ENCODE assay signal across 10 mouse cellular contexts in genomic region chr9:59071220-59071977, GRCm38 (mm10). TPM values are rescaled to one million over a fixed set of nuclear protein-coding genes. Genes with fewer than 3 reads are reported as not detected.
DNase-seq lines count a peak whose midpoint lies in the region; ATAC-seq lines count a peak whose summit lies in the region.
"Had no signal": no experiment of that assay in that cellular context is flagged by ENCODE, and none has a peak within 500 bp of the region (broad histone marks: within the 10 kb centered on the region; RNA-seq: fewer than 3 reads in every experiment).

No protein-coding gene starts in this region.

- H3K27ac ChIP-seq in hindbrain, embryonic 12.5 days = peak overlapping the region; percentile 32; the same call in 1 of the 2 replicates
- no peak overlapping the region for H3K27ac ChIP-seq in hindbrain, embryonic 11.5 days (ENCODE audit: low read depth, low read length)
- peak overlapping the region; percentile 66 for H3K27ac ChIP-seq in heart, embryonic 13.5 days (replicated peaks)
- peak overlapping the region; percentile 84 for H3K27ac ChIP-seq in midbrain, embryonic 16.5 days (ENCODE audit: low read length)

- peaks cover 3% of the 10 kb centered on the region; the same call in 1 of the 2 replicates for H3K27me3 ChIP-seq in hindbrain, embryonic 12.5 days
- H3K27me3 ChIP-seq in hindbrain, embryonic 11.5 days (ENCODE audit: control insufficient read depth, insufficient read depth, low read length) = no peaks in the 10 kb centered on the region
- no peaks in the 10 kb centered on the region for H3K27me3 ChIP-seq in heart, embryonic 13.5 days (replicated peaks)
- H3K27me3 ChIP-seq in midbrain, embryonic 16.5 days (ENCODE audit: control insufficient read depth, insufficient read depth, low read depth, low read length) = no peaks in the 10 kb centered on the region

- no peaks in the 10 kb centered on the region for H3K9me3 ChIP-seq in hindbrain, embryonic 12.5 days (replicated peaks)
- H3K9me3 ChIP-seq in hindbrain, embryonic 11.5 days (ENCODE audit: control insufficient read depth, low read length) = no peaks in the 10 kb centered on the region
- no peaks in the 10 kb centered on the region for H3K9me3 ChIP-seq in heart, embryonic 13.5 days
- H3K9me3 ChIP-seq in midbrain, embryonic 16.5 days (replicated peaks; ENCODE audit: control insufficient read depth, low read length, poor library complexity, severe bottlenecking) = no peaks in the 10 kb centered on the region

- no peaks in the 10 kb centered on the region for H3K36me3 ChIP-seq in hindbrain, embryonic 12.5 days
- no peaks in the 10 kb centered on the region for H3K36me3 ChIP-seq in hindbrain, embryonic 11.5 days (ENCODE audit: control insufficient read depth, insufficient read depth, low read length)
- H3K36me3 ChIP-seq in heart, embryonic 13.5 days = no peaks in the 10 kb centered on the region
- H3K36me3 ChIP-seq in midbrain, embryonic 16.5 days (ENCODE audit: control insufficient read depth, insufficient read depth, low read length) = no peaks in the 10 kb centered on the region

- H3K4me1 ChIP-seq in hindbrain, embryonic 12.5 days = peaks cover 30% of the 10 kb centered on the region
- H3K4me1 ChIP-seq in hindbrain, embryonic 11.5 days (replicated peaks; ENCODE audit: control insufficient read depth, insufficient read depth, low read length) = peaks cover 7% of the 10 kb centered on the region; the same call in 1 of the 2 replicates
- peaks cover 39% of the 10 kb centered on the region for H3K4me1 ChIP-seq in heart, embryonic 13.5 days
- peaks cover 35% of the 10 kb centered on the region for H3K4me1 ChIP-seq in midbrain, embryonic 16.5 days (ENCODE audit: control insufficient read depth, insufficient read depth, low read length)

- no peak overlapping the region for H3K9ac ChIP-seq in hindbrain, embryonic 12.5 days
- H3K9ac ChIP-seq in hindbrain, embryonic 11.5 days (ENCODE audit: low read depth, low read length) = no peak overlapping the region
- no peak overlapping the region for H3K9ac ChIP-seq in heart, embryonic 13.5 days
- no peak overlapping the region for H3K9ac ChIP-seq in midbrain, embryonic 16.5 days (ENCODE audit: low read depth, low read length)

- no peak for ATAC-seq in hindbrain, embryonic 12.5 days (ENCODE audit: low FRiP score)
- ATAC-seq in hindbrain, embryonic 11.5 days (ENCODE audit: low FRiP score) = no peak
- no peak for ATAC-seq in heart, embryonic 13.5 days (ENCODE audit: extremely low read depth, insufficient number of reproducible peaks, low FRiP score, low TSS enrichment)
- no peak for ATAC-seq in midbrain, embryonic 16.5 days

- no peak overlapping the region for H3K4me3 ChIP-seq in hindbrain, embryonic 12.5 days
- H3K4me3 ChIP-seq in hindbrain, embryonic 11.5 days (ENCODE audit: low read depth, low read length) = no peak overlapping the region
- no peak overlapping the region for H3K4me3 ChIP-seq in heart, embryonic 13.5 days
- no peak overlapping the region for H3K4me3 ChIP-seq in midbrain, embryonic 16.5 days (ENCODE audit: low read depth, low read length)

- H3K4me2 ChIP-seq in hindbrain, embryonic 12.5 days (replicated peaks) = peak overlapping the region; percentile 50
- H3K4me2 ChIP-seq in hindbrain, embryonic 11.5 days (replicated peaks; ENCODE audit: low read depth, low read length) = no peak overlapping the region
- no peak overlapping the region for H3K4me2 ChIP-seq in heart, embryonic 13.5 days
- peak overlapping the region; percentile 49 for H3K4me2 ChIP-seq in midbrain, embryonic 16.5 days (ENCODE audit: low read length)

- DNase-seq in hindbrain, embryonic 11.5 days (ENCODE audit: low spot score) = no peak
- peak; percentile 40 to 48 for DNase-seq in adrenal gland, postnatal 36 days
- DNase-seq in thymus, postnatal 14 days = no peak
- no peak for DNase-seq in layer of hippocampus, adult 9-10 months (ENCODE audit: low spot score)
- DNase-seq in layer of hippocampus, postnatal 14 days (ENCODE audit: low spot score in 2 of 2) = no peak
- DNase-seq: cerebellum, adult 11-12 months; thymus, adult 18-20 months had no signal

- WGBS in hindbrain, embryonic 12.5 days = 57% methylated on average over 7 of the region's 7 CpGs
- WGBS in hindbrain, embryonic 11.5 days = 65% methylated on average over 7 of the region's 7 CpGs
- 44% methylated on average over 7 of the region's 7 CpGs for WGBS in heart, embryonic 13.5 days
- 54% methylated on average over 7 of the region's 7 CpGs for WGBS in midbrain, embryonic 16.5 days

RNA-seq across cellular contexts. Expression of gene Neo1, which starts 35.2 kb away (rescaled TPM):
- 62.7 and 66.0 TPM in 2 replicates for polyA plus RNA-seq in hindbrain, embryonic 12.5 days (2016; fragmentation: Nextera tagmentation; extraction: Ambion mirVana)
- polyA plus RNA-seq in hindbrain, embryonic 11.5 days (2014; fragmentation: Nextera tagmentation; extraction: Ambion mirVana) = 44.1 and 48.7 TPM in 2 replicates
- total RNA-seq in adrenal gland, postnatal 36 days (2021) = 10 to 100 TPM; 56.1 to 79.1 TPM
- 22.4 and 23.1 TPM in 2 replicates for polyA plus RNA-seq in heart, embryonic 13.5 days (2015; fragmentation: Nextera tagmentation; extraction: Ambion mirVana)
- 48.6 and 51.2 TPM in 2 replicates for polyA plus RNA-seq in midbrain, embryonic 16.5 days (2015; fragmentation: Nextera tagmentation; extraction: Ambion mirVana)
- 100 to 1,000 TPM; 112 to 116 TPM for total RNA-seq in layer of hippocampus, postnatal 14 days (2021)

Comparison
In these comparisons a context has a peak if more than half of its experiments do, and no peak if none do; other contexts are left out.
1. H3K4me2 ChIP-seq: peak in hindbrain, embryonic 12.5 days (single experiment) and midbrain, embryonic 16.5 days (single experiment); none in hindbrain, embryonic 11.5 days (single experiment) and heart, embryonic 13.5 days (single experiment).
2. DNase-seq: peak in adrenal gland, postnatal 36 days (2 of 2); none in hindbrain, embryonic 11.5 days (single experiment), thymus, postnatal 14 days (single experiment), layer of hippocampus, adult 9-10 months (single experiment) and layer of hippocampus, postnatal 14 days (0 of 2).